Mouse (Mus musculus) liver, embryonic 14.5 days (tissue): Measurements from ENCODE around the gene Aak1. TPM values are rescaled to one million over a fixed set of nuclear protein-coding genes. Genes with fewer than 3 reads are reported as not detected.

Source experiments
- ATAC-seq: fragments of 200-750 bp; cut with Nextera tagmentation; 2 replicates; pipeline ENCODE4 v1.8.0; 2017; ENCODE audit warnings: moderate number of reproducible peaks, mild to moderate bottlenecking, moderate library complexity; ENCODE audit not compliant: insufficient read depth
- DNase-seq, 3 experiments: peaks; one replicate each; pipeline ENCODE4 v3.0.0-alpha.2; 2012 to 2013; ENCODE audit warnings: low read depth in 3 of 3, low spot score in 3 of 3
- H3K27ac ChIP-seq: fragments of 300-500 bp; sonication (generic); 2 replicates; pipeline ENCODE4 v1.5.1; 2014; ENCODE audit warnings: moderate library complexity, mild to moderate bottlenecking, control low read depth, inconsistent platforms
- H3K27me3 ChIP-seq: fragments of 300-500 bp; sonication (generic); 2 replicates; pipeline ENCODE4 v1.6.1; 2014; ENCODE audit warnings: mild to moderate bottlenecking, low read length, moderate library complexity; ENCODE audit not compliant: control insufficient read depth, insufficient read depth
- H3K36me3 ChIP-seq: fragments of 300-500 bp; sonication (generic); replicated peaks from 2 replicates; pipeline ENCODE4 v1.6.1; 2014; ENCODE audit warnings: low read depth; ENCODE audit not compliant: control insufficient read depth, insufficient read depth
- H3K4me1 ChIP-seq, 2 experiments: fragments of 200-500 bp in 1 of 2; fragments of 300-500 bp in 1 of 2; sonication (generic) in 1 of 2; replicated peaks; 2 replicates each; pipeline ENCODE4 v1.6.1; 2012 to 2014; ENCODE audit warnings: antibody characterized with exemption in 1 of 2, inconsistent platforms in 1 of 2, low read length in 1 of 2; ENCODE audit not compliant: control insufficient read depth in 2 of 2, insufficient read depth in 2 of 2
- H3K4me2 ChIP-seq: fragments of 300-500 bp; sonication (generic); 2 replicates; pipeline ENCODE4 v1.6.1; 2014; ENCODE audit warnings: low read depth, mild to moderate bottlenecking, control low read depth, moderate library complexity
- H3K4me3 ChIP-seq, 2 experiments: fragments of 200-500 bp in 1 of 2; fragments of 300-500 bp in 1 of 2; sonication (generic) in 1 of 2; 2 replicates each; pipeline ENCODE4 v1.5.1; 2012 to 2014; ENCODE audit warnings: low read depth in 2 of 2, low read length in 2 of 2, mild to moderate bottlenecking in 2 of 2, control low read depth in 1 of 2, inconsistent platforms in 1 of 2, moderate library complexity in 1 of 2; ENCODE audit not compliant: insufficient read depth in 1 of 2
- H3K9ac ChIP-seq: fragments of 300-500 bp; sonication (generic); replicated peaks from 2 replicates; pipeline ENCODE4 v1.6.1; 2014; ENCODE audit warnings: mild to moderate bottlenecking, control low read depth, moderate library complexity
- H3K9me3 ChIP-seq: fragments of 300-500 bp; sonication (generic); 2 replicates; pipeline ENCODE4 v1.6.1; 2016; ENCODE audit warnings: low read length, mixed read lengths; ENCODE audit not compliant: control insufficient read depth
- CTCF ChIP-seq: IDR thresholded peaks from 2 replicates; pipeline ENCODE4 v1.5.1; 2016; ENCODE audit warnings: antibody characterized with exemption, low read depth, control low read depth
- EP300 ChIP-seq: IDR thresholded peaks from 2 replicates; pipeline ENCODE4 v1.6.1; 2016; ENCODE audit warnings: antibody characterized with exemption, low read depth
- WGBS: fragments of 180-500 bp; shearing (Covaris S2); extraction: QIAGEN DNeasy Blood & Tissue Kit; methylation state at CpG from one replicate; pipeline ENCODE4 v1.1.7; 2014; ENCODE audit not compliant: insufficient replicate concordance; 5-methylcytosine and 5-hydroxymethylcytosine counted together
- polyA plus RNA-seq, 2 experiments: library from polyadenylated mRNA; depleted of rRNA in 1 of 2; stranded (reverse) in 1 of 2; unstranded in 1 of 2; fragments of >200 nt; fragmentation: Nextera tagmentation in 1 of 2; extraction: Ambion mirVana in 1 of 2; gene quantifications; 2 replicates each; pipeline versions ENCODE4 v1.2.1 to v1.2.3; 2012 to 2014

Aak1 gene
- polyA plus RNA-seq, 2 experiments = 2.4 to 4.2 TPM

DNA sequence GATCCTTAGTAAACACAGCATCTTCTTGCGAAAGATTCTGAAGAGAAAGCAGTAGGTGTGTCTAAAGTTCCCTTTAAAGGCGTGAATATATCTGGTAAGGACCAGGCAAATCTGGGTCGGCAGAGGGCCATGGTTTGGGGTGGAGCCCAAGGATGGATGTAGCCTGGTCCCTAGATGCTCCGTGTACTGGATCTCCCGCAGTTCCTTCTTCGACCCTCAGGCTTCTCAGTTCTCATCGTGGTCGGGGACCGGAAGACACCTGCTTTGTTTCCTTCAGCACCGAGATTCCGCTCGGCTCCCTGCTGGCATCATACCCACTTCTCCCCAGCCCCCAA, 770 bp upstream of the Aak1 start:
- peak; percentile 16 for ATAC-seq
- H3K4me1 ChIP-seq = peaks cover 24 to 29% of the 10 kb centered on the region in 2 experiments
- H3K9me3 ChIP-seq = no peaks in the 10 kb centered on the region
- peak overlapping the region; percentile 80 for H3K27ac ChIP-seq
- H3K36me3 ChIP-seq = no peaks in the 10 kb centered on the region
- H3K9ac ChIP-seq = peak overlapping the region; percentile 89
- no peak for DNase-seq
- WGBS = 1% methylated on average over 12 of the region's 12 CpGs
- peak overlapping the region; percentile 82 for H3K4me2 ChIP-seq
- H3K27me3 ChIP-seq = no peaks in the 10 kb centered on the region
- no peak; the same call in 1 of the 2 replicates for TF ChIP-seq CTCF
- no peak for TF ChIP-seq EP300
- H3K4me3 ChIP-seq = peak overlapping the region; percentile 88 to 92

DNA sequence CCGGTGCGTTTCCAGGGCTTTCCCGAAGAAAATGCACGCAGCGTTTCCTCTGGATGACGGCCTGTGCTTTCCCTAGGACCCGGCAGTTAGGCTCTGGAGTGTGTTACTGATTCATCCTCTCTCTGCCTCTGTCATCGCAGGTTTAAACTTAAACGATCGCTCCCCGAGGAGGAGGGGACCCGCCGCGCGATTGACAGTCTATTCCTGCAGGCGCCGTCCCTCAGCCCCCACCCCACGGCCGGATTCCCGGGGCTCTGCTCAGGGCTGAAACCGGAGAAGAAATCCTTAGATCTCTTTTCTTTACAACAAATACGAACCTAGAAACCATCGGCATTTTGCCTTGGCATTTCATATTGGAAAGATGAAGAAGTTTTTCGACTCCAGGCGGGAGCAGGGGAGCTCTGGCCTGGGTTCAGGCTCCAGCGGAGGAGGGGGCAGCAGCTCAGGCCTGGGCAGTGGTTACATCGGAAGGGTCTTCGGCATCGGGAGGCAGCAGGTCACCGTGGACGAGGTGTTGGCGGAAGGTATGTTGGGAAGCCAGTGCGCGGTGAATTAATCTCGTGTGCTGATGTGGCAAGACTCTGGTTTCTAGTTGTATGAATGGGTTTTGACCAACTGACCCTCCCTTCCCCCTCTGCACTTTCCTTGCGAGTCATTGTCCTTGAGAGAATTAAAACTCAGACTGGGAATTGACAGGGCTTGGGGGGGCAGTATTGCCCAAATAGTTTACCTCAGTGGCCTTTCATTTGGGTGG, 552 bp downstream of the Aak1 start:
- Histone ChIP-seq H3K36me3 (no peaks in the 10 kb centered on the region; the same call in 1 of the 2 replicates), H3K27ac (peak overlapping the region; percentile 80), H3K27me3 (no peaks in the 10 kb centered on the region), H3K9me3 (no peaks in the 10 kb centered on the region), H3K9ac (peak overlapping the region; percentile 89), H3K4me1 (peaks cover 25 to 30% of the 10 kb centered on the region in 2 experiments), H3K4me3 (peak overlapping the region; percentile 88 to 92), H3K4me2 (peak overlapping the region; percentile 82)
- DNase-seq = no peak
- ATAC-seq = peak; percentile 38; the same call in 1 of the 2 replicates
- TF ChIP-seq CTCF (no peak), EP300 (no peak)
- under 1% methylated on average over 36 of the region's 36 CpGs for WGBS

DNA sequence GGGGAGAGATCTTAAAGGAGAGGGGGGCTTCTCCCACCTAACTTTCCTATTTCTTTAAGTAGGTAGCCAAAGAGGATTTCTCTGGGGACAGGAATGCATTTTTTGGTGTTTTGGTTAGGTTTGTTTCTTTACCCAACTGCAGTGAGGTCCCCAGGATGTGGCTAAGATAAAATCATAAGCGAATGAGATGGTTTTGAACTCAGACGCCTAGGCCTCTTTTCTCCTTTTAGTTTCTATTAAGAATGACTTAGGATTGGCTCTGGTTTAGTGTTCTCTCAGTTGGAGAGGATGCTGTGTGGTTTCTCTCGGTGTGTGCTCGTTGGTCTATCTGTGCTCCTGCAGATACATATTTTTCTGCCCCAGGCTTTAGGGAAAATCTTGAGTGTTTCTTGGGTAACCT, 1.3 kb downstream of the Aak1 start:
- DNase-seq = no peak
- TF ChIP-seq CTCF = no peak
- TF ChIP-seq EP300 = no peak
- Histone ChIP-seq H3K9ac (peak overlapping the region; percentile 89), H3K4me1 (peaks cover 25 to 30% of the 10 kb centered on the region in 2 experiments), H3K27me3 (no peaks in the 10 kb centered on the region), H3K4me3 (peak overlapping the region; percentile 88 to 92), H3K9me3 (no peaks in the 10 kb centered on the region), H3K27ac (no peak overlapping the region; the same call in 1 of the 2 replicates), H3K4me2 (peak overlapping the region; percentile 82), H3K36me3 (no peaks in the 10 kb centered on the region; the same call in 1 of the 2 replicates)
- ATAC-seq = no peak
- 5% methylated on average over 4 of the region's 4 CpGs for WGBS

DNA sequence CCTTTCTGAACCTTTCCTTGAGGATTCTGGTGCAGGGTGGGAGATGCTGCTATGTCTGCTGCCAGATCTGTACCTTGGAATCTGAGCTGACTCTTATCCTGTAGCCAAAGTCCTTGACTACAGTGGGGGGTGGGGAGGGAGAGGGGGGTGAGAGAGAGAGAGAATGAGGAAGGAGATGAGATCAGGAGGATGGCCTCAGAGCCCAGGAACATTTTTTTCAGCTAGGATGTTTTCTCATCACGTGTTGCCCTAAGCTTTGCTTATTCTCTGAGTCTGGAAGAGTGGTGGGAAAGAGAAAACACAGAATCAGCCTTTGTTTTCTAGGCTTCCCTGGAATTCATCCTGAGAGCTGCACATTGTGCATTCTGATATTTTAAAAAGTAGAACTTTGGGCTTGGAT, 2.2 kb downstream of the Aak1 start:
- no peak for DNase-seq
- WGBS = 12% methylated on average over 1 of the region's 1 CpGs
- Histone ChIP-seq H3K36me3 (no peaks in the 10 kb centered on the region; the same call in 1 of the 2 replicates), H3K27me3 (no peaks in the 10 kb centered on the region), H3K4me2 (peak overlapping the region; percentile 82), H3K4me3 (no peak overlapping the region), H3K9ac (no peak overlapping the region), H3K9me3 (no peaks in the 10 kb centered on the region), H3K4me1 (peaks cover 25 to 30% of the 10 kb centered on the region in 2 experiments), H3K27ac (no peak overlapping the region)
- TF ChIP-seq EP300 = no peak
- no peak for TF ChIP-seq CTCF
- ATAC-seq = no peak

DNA sequence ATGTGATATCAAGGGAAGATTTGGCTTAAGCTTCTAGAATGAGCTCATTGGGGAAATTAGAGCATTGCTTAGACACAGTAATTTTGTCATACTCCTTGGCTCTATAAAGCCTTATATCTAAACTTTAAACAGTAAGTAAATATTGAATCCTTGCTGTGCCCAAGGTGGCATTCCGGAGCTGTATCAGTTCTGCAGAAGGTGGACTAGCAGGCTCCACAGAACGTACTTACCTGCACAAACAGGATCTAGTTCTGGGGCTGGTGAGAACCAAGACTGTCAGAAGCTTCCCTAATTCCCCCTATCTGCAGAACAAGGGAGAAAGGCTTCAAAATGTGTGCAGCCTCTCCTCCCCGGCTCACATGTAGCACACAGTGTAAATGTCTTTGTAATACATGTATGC, 4.6 kb downstream of the Aak1 start:
- H3K4me2 ChIP-seq = no peak overlapping the region
- H3K4me1 ChIP-seq = peaks cover 26 to 40% of the 10 kb centered on the region in 2 experiments
- DNase-seq (no peak), ATAC-seq (no peak)
- H3K36me3 ChIP-seq = no peaks in the 10 kb centered on the region; the same call in 1 of the 2 replicates
- no peak overlapping the region for H3K9ac ChIP-seq
- no peak overlapping the region for H3K27ac ChIP-seq
- 70% methylated on average over 3 of the region's 3 CpGs for WGBS
- no peaks in the 10 kb centered on the region for H3K9me3 ChIP-seq
- TF ChIP-seq EP300 = no peak
- no peak for TF ChIP-seq CTCF
- no peaks in the 10 kb centered on the region for H3K27me3 ChIP-seq
- H3K4me3 ChIP-seq = no peak overlapping the region
